Mouse (Mus musculus): ENCODE measurements around the gene Aicda. TPM values are rescaled to one million over a fixed set of nuclear protein-coding genes. Genes with fewer than 3 reads are reported as not detected.
"Not testable (repeated sequence)": the region's sequence is repeated elsewhere in the genome, so short reads cannot be mapped to it uniquely, and the experiment has no call there.

The Aicda gene
- not detected in 2 replicates for polyA plus RNA-seq (2016; fragmentation: Nextera tagmentation; extraction: Ambion mirVana)

GRCm38 (mm10) chr6:122553606-122554005 is at the start of gene Aicda:
Gene Aicda (plus strand): TSS chr6:122553801.
- Histone ChIP-seq H3K36me3 (replicated peaks) (no peaks in the 10 kb centered on the region), H3K27ac (no peak within 1 kb of the TSS), H3K4me3 (no peak within 1 kb of the TSS), H3K27me3 (ENCODE audit: poor library complexity, severe bottlenecking) (peaks cover 13% of the 10 kb centered on the region), H3K4me1 (no peaks in the 10 kb centered on the region), H3K9me3 (no peaks in the 10 kb centered on the region)
- no peak for DNase-seq (ENCODE audit: extremely low spot score, low spot score)
- WGBS: 60% methylated on average over 9 of the region's 9 CpGs

- Histone ChIP-seq H3K4me1 (no peaks in the 10 kb centered on the region), H3K27me3 (ENCODE audit: poor library complexity, severe bottlenecking) (no peaks in the 10 kb centered on the region), H3K9me3 (no peaks in the 10 kb centered on the region), H3K36me3 (replicated peaks) (no peaks in the 10 kb centered on the region), H3K27ac (no peak overlapping the region), H3K4me3 (no peak overlapping the region)
- WGBS: 73% methylated on average over 4 of the region's 4 CpGs
- DNase-seq (ENCODE audit: extremely low spot score, low spot score): no peak
Observed at GRCm38 (mm10) chr6:122505041-122505440, 48.6 kb upstream of the Aicda start.

GRCm38 (mm10) chr6:122505545-122505944 is 48.1 kb upstream of the Aicda start, which contains the start of gene Mfap5:
Gene Mfap5 (plus strand): TSS chr6:122505845.
- H3K36me3 ChIP-seq (replicated peaks): no peaks in the 10 kb centered on the region
- H3K9me3 ChIP-seq: no peaks in the 10 kb centered on the region
- no peaks in the 10 kb centered on the region for H3K4me1 ChIP-seq
- no peak for DNase-seq (ENCODE audit: extremely low spot score, low spot score)
- H3K27me3 ChIP-seq (ENCODE audit: poor library complexity, severe bottlenecking): no peaks in the 10 kb centered on the region
- no peak within 1 kb of the TSS for H3K4me3 ChIP-seq
- WGBS: 82% methylated on average over 3 of the region's 3 CpGs
- no peak within 1 kb of the TSS for H3K27ac ChIP-seq

GRCm38 (mm10) chr6:122508494-122508893 is 45.1 kb upstream of the Aicda start:
- 89% methylated on average over 8 of the region's 8 CpGs for WGBS
- Histone ChIP-seq H3K4me3 (no peak overlapping the region), H3K9me3 (no peaks in the 10 kb centered on the region), H3K4me1 (no peaks in the 10 kb centered on the region), H3K27ac (no peak overlapping the region), H3K27me3 (ENCODE audit: poor library complexity, severe bottlenecking) (no peaks in the 10 kb centered on the region), H3K36me3 (replicated peaks) (no peaks in the 10 kb centered on the region)
- no peak for DNase-seq (ENCODE audit: extremely low spot score, low spot score)

GRCm38 (mm10) chr6:122512914-122513878 is 40.4 kb upstream of the Aicda start:
- no peak for DNase-seq (ENCODE audit: extremely low spot score, low spot score)
- no peaks in the 10 kb centered on the region for H3K27me3 ChIP-seq (ENCODE audit: poor library complexity, severe bottlenecking)
- no peaks in the 10 kb centered on the region for H3K36me3 ChIP-seq (replicated peaks)
- no peak overlapping the region for H3K27ac ChIP-seq
- H3K4me1 ChIP-seq: no peaks in the 10 kb centered on the region
- no peak overlapping the region for H3K4me3 ChIP-seq
- 73% methylated on average over 12 of the region's 12 CpGs for WGBS
- no peaks in the 10 kb centered on the region for H3K9me3 ChIP-seq

- Histone ChIP-seq H3K36me3 (replicated peaks) (no peaks in the 10 kb centered on the region), H3K4me1 (no peaks in the 10 kb centered on the region), H3K27me3 (ENCODE audit: poor library complexity, severe bottlenecking) (no peaks in the 10 kb centered on the region), H3K9me3 (no peaks in the 10 kb centered on the region), H3K4me3 (no peak overlapping the region), H3K27ac (no peak overlapping the region)
- DNase-seq (ENCODE audit: extremely low spot score, low spot score): no peak
- WGBS: 83% methylated on average over 3 of the region's 3 CpGs
Observed at GRCm38 (mm10) chr6:122514312-122514711, 39.3 kb upstream of the Aicda start.

- H3K4me3 ChIP-seq; H3K4me1 ChIP-seq; H3K36me3 ChIP-seq (replicated peaks); H3K27me3 ChIP-seq (ENCODE audit: poor library complexity, severe bottlenecking); H3K27ac ChIP-seq; H3K9me3 ChIP-seq; DNase-seq (ENCODE audit: extremely low spot score, low spot score): not testable (repeated sequence)
- WGBS: 95% methylated on average over 2 of the region's 2 CpGs
Observed at GRCm38 (mm10) chr6:122515762-122516161, 37.8 kb upstream of the Aicda start.

GRCm38 (mm10) chr6:122517668-122518067 is 35.9 kb upstream of the Aicda start:
- no peak for DNase-seq (ENCODE audit: extremely low spot score, low spot score)
- Histone ChIP-seq H3K27ac (no peak overlapping the region), H3K36me3 (replicated peaks) (no peaks in the 10 kb centered on the region), H3K4me3 (no peak overlapping the region), H3K4me1 (no peaks in the 10 kb centered on the region), H3K27me3 (ENCODE audit: poor library complexity, severe bottlenecking) (no peaks in the 10 kb centered on the region), H3K9me3 (no peaks in the 10 kb centered on the region)
- WGBS: 92% methylated on average over 1 of the region's 1 CpGs

- WGBS: 57% methylated on average over 2 of the region's 2 CpGs
- Histone ChIP-seq H3K9me3 (no peaks in the 10 kb centered on the region), H3K4me1 (no peaks in the 10 kb centered on the region), H3K27me3 (ENCODE audit: poor library complexity, severe bottlenecking) (no peaks in the 10 kb centered on the region), H3K27ac (no peak overlapping the region), H3K4me3 (no peak overlapping the region), H3K36me3 (replicated peaks) (no peaks in the 10 kb centered on the region)
- DNase-seq (ENCODE audit: extremely low spot score, low spot score): no peak
Observed at GRCm38 (mm10) chr6:122519384-122519783, 34.2 kb upstream of the Aicda start.

- no peaks in the 10 kb centered on the region for H3K4me1 ChIP-seq
- WGBS: 72% methylated on average over 9 of the region's 9 CpGs
Observed at GRCm38 (mm10) chr6:122522595-122522994, 31.0 kb upstream of the Aicda start.

GRCm38 (mm10) chr6:122523289-122523688 is 30.3 kb upstream of the Aicda start:
- H3K27me3 ChIP-seq (ENCODE audit: poor library complexity, severe bottlenecking): no peaks in the 10 kb centered on the region
- H3K9me3 ChIP-seq: no peaks in the 10 kb centered on the region
- DNase-seq (ENCODE audit: extremely low spot score, low spot score): no peak
- no peaks in the 10 kb centered on the region for H3K36me3 ChIP-seq (replicated peaks)
- WGBS: 85% methylated on average over 8 of the region's 8 CpGs
- no peak overlapping the region for H3K27ac ChIP-seq
- H3K4me3 ChIP-seq: no peak overlapping the region
- no peaks in the 10 kb centered on the region for H3K4me1 ChIP-seq

More at GRCm38 (mm10) chr6:122522595-122522994, 31.0 kb upstream of the Aicda start:
- Histone ChIP-seq H3K27ac (0 out of 2 replicates have a peak overlapping the region, but pooled peaks have one; percentile 8), H3K4me3 (no peak overlapping the region), H3K27me3 (ENCODE audit: poor library complexity, severe bottlenecking) (no peaks in the 10 kb centered on the region), H3K36me3 (replicated peaks) (no peaks in the 10 kb centered on the region), H3K9me3 (no peaks in the 10 kb centered on the region)
- DNase-seq (ENCODE audit: extremely low spot score, low spot score): no peak

GRCm38 (mm10) chr6:122527596-122527995 is 26.0 kb upstream of the Aicda start:
- no peak overlapping the region for H3K4me3 ChIP-seq
- H3K9me3 ChIP-seq: no peaks in the 10 kb centered on the region
- no peaks in the 10 kb centered on the region for H3K27me3 ChIP-seq (ENCODE audit: poor library complexity, severe bottlenecking)
- WGBS: 67% methylated on average over 12 of the region's 12 CpGs
- DNase-seq (ENCODE audit: extremely low spot score, low spot score): no peak
- no peak overlapping the region for H3K27ac ChIP-seq
- no peaks in the 10 kb centered on the region for H3K4me1 ChIP-seq
- no peaks in the 10 kb centered on the region for H3K36me3 ChIP-seq (replicated peaks)

GRCm38 (mm10) chr6:122528136-122528535 is 25.5 kb upstream of the Aicda start:
- no peaks in the 10 kb centered on the region for H3K36me3 ChIP-seq (replicated peaks)
- no peaks in the 10 kb centered on the region for H3K27me3 ChIP-seq (ENCODE audit: poor library complexity, severe bottlenecking)
- DNase-seq (ENCODE audit: extremely low spot score, low spot score): no peak
- no peak overlapping the region for H3K4me3 ChIP-seq
- peaks cover 5% of the 10 kb centered on the region for H3K4me1 ChIP-seq
- WGBS: 85% methylated on average over 11 of the region's 11 CpGs
- H3K9me3 ChIP-seq: no peaks in the 10 kb centered on the region
- H3K27ac ChIP-seq: no peak overlapping the region
